Mouse (Mus musculus): ENCODE data around the gene Wdr34.
A peak's percentile ranks its signal among the peaks of the same experiment; 100 is the strongest.

- no peak; the same call in 1 of the 2 replicates for TF ChIP-seq CTCF (IDR thresholded peaks at IDR 0.05)
- 0 out of 2 replicates have a peak, but pooled peaks have one; percentile 5 for TF ChIP-seq EP300 (IDR thresholded peaks at IDR 0.05)
Observed at GRCm38 (mm10) chr2:30093471-30094207, 45.0 kb upstream of the Wdr34 start, which contains the start of gene Zdhhc12.
